Mouse (Mus musculus): ENCODE measurements around the gene Foxc1.
A peak's percentile ranks its signal among the peaks of the same experiment; 100 is the strongest.

Foxc1 gene

DNA sequence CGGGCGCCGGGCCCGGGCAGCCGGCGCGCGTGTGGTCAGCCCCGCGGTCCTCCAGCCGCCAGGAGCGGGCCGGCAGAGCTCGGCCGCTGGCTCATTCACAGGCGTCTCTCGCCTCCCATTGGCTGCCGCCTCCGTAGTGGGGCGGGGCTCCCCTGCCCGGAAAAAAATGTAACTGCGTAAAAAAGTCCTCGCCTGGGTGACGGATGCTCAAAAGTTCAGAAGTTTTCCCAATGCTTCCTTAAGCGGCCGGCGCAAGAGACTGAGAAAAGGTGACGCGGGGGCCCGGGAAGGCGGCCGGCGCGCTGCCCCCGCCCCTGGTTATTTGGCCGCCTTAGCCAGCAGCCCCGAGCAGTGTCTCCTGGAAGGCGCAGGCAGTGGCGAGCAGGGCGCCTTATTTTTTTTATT, at the start of gene Foxc1:
Foxc1 (plus strand) TSS at position 206 of the 405 bp plus-strand sequence.
- no peak for DNase-seq (ENCODE audit: extremely low read depth, low read depth)

- DNase-seq (ENCODE audit: extremely low read depth, low read depth), result no peak
These were observed 46.0 kb upstream of the Foxc1 start for GRCm38 (mm10) chr13:31760411-31760810.

- no peak for DNase-seq (ENCODE audit: extremely low read depth, low read depth)
These were observed 45.4 kb upstream of the Foxc1 start for GRCm38 (mm10) chr13:31761057-31761456.

- DNase-seq (ENCODE audit: extremely low read depth, low read depth), result no peak
These were observed 42.0 kb upstream of the Foxc1 start for GRCm38 (mm10) chr13:31764419-31764818.

DNA sequence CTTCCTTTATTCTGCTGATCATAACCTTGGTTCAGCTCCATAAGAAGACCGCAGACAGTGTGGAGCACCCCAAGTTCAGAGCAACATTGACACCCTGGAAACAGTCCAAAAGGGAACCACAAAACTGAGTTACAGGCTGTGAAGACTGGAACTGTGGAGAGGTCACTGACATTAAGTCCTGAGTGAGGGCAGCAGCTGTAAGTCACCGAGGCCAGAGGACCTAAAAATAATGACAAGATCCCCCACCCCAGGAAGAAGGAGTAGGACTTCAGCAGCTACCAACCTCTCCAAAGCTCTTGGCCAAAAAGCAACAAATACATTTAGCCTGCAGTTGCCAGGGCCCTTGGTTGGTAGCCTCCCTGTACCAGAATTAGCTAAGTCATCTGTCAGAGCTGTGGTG, 40.9 kb upstream of the Foxc1 start:
- DNase-seq (ENCODE audit: extremely low read depth, low read depth), result no peak

GRCm38 (mm10) chr13:31772882-31773281, 33.6 kb upstream of the Foxc1 start:
- no peak for DNase-seq (ENCODE audit: extremely low read depth, low read depth)

DNA sequence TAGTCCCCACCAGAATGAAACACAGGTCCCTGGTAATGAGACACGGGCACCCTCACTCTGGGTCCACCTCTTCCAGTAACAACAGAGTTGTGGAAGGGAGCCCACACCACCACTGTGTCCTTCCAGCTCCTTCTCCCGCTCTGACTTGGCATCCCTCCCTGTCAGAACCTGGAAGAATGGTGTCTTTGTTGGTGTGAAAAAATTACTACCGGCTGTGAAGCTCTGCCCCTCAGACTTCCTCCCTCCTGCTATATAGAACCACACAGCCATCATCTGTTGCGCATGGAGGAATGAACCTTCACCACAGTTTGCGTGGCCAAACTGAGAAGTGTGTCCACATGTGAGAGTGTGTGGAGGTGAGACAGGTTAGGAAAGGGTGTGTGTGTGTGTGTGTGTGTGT, 30.7 kb upstream of the Foxc1 start:
- no peak for DNase-seq (ENCODE audit: extremely low read depth, low read depth)

DNA sequence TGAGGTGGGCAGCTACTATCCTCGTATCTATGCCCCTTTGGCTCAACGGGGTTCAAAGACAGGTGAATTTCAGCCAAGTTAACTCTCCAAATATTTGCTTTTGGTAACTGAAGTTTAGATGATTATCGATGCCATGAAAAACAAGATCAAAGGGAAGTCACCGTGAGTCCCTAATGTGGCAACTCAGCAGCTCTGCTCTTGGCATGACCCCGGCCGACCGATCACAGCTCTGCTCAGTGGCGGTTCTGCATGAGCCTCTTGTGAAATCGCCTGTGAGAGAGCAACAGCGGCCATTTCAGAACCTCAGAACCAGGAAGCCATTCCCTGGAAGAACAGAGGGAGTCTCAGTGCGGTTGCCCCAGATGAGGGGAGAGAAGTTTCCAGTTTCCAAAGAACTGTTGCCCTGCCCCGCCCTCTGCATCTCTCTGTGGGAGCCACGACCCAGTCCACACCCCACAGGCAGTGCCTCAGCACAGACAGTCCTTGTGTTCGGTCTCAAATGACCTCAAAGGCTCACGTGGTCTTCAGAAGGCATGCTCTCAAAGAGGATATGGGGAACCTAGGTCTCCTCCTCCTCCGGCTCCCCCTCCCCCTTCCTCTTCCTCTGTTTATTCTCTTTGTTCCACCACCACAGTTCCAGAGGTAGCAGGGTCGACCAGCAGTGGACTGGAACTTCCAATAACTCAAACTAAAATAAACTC, 27.0 kb upstream of the Foxc1 start:
- DNase-seq (ENCODE audit: extremely low read depth, low read depth), result no peak

DNA sequence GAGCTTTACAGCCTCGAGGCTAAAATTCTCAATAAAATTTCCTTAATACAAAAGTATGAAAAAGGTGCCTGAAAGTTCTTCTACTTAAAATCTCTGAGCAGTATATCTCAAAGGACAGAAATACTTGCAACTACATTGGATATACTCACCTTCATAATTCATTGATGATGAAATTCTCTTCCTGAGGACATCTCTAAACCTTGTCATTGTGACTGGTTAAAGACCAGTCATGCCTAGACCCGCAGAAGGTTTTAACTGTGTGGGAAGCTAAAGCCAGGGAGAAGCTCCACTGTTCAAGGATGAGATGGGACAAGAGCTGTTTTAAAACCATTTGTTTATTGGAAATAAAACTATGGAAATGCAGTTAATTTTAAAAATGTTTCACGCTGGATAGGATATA, 26.1 kb upstream of the Foxc1 start:
- no peak for DNase-seq (ENCODE audit: extremely low read depth, low read depth)

DNA sequence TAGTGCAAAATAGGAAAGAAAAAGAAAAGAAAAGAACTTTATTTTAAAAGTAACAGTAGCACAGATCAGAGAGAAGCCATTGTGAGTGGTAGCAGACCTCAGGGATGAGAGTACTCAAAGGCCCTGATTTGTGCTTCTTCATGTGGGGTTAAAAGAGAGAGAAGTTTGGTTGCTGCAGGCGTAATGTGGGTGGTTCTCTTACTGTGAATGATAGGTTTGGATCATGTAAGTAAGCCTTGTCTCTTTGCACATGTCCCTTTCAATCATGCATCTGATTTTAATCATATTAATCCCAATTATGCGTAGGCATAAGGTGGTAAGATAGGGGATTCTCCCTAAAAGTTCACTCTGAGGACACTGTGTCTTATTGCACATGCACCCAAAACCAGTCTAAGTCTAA, 24.4 kb upstream of the Foxc1 start:
- no peak for DNase-seq (ENCODE audit: extremely low read depth, low read depth)

DNA sequence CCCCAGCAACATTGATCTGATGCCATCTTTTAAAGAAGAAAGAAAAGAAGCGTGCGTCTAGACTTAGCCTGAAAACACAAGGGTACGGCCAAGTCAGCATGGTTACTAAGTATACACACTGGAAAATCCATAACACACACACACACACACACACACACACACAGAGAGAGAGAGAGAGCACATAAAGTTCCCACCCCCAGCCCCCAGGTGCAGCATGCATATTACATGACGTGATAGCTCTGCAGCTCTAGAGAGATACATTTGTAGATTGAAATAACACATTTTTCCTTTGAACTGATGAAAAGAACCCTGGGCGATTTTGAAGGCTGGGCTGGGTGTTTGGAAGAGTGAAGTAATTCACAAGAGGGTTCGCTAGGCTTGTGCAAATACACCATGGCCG, 21.7 kb upstream of the Foxc1 start:
- no peak for DNase-seq (ENCODE audit: extremely low read depth, low read depth)

DNA sequence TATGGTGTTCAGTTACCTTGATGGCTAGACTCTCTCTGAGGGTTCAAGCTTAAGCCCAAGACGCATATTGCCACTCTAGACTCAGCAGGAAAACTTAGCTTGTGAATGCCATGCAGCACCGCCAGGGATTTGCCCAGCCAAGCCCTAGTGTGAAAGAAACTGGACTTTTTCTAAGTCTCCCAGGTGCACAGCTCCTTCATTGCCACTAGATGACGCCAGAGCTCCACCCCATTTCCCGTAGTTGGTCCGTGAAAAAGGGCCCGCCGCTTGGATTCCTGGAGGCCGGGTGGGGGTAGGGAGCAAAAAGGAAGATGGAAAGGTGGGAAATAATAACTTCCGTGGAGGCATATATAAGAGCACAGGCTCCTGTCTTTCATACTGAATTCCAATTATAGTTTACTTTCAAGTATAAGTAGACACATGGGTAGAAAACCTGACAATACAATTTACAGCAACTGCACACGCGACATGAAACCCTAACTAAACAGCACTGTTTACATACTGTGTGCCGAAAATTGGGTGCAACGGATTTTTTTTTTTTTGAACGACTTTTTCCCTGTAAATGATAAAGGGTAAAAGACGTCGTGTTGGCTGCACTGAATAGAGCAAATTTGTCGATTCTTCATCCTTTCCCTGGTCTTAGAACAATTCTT, 13.8 kb upstream of the Foxc1 start:
- DNase-seq (ENCODE audit: extremely low read depth, low read depth), result peak; percentile 22

DNA sequence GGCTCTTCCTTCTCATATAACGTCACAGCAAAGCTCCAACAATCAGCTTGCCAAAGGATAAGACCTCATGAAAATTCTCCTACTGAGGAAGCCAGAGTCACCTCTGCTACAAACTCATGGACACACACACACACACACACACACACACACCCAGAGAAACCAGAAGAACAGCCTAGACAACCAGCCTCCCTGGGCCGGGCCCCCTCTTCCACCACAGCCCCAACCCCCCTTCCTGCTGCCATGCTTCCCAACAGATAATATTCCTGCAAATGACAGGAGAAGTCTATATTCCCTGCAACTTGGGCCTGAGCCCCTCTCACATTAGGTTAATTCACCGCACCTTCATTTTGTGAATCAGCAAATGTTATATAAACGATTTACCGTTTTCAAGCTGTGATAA, 13.3 kb upstream of the Foxc1 start:
- DNase-seq (ENCODE audit: extremely low read depth, low read depth), result no peak

GRCm38 (mm10) chr13:31797346-31797745, 9.1 kb upstream of the Foxc1 start:
- no peak for DNase-seq (ENCODE audit: extremely low read depth, low read depth)

DNA sequence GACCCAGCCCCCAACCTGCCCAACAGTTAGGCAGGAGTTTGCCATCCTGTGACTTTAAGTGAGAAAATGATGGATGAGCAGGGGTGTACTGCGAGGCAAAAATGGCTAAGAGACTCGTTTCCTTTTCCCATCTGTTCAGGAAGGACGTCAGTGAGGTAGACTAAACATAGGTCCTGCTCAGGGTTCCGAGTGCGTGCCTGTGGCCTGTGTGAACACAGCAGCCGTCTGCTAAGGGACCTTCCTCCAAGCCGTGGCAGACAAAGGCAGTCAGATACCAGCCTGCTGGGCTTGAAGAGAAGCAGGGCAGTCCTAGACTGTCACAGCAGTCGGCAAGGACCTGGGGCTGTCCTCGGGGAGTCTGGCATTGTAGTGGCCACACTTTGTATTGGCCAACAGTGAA, 8.4 kb upstream of the Foxc1 start:
- DNase-seq (ENCODE audit: extremely low read depth, low read depth), result no peak

GRCm38 (mm10) chr13:31800581-31801576, 5.6 kb upstream of the Foxc1 start:
- no peak for DNase-seq (ENCODE audit: extremely low read depth, low read depth)

DNA sequence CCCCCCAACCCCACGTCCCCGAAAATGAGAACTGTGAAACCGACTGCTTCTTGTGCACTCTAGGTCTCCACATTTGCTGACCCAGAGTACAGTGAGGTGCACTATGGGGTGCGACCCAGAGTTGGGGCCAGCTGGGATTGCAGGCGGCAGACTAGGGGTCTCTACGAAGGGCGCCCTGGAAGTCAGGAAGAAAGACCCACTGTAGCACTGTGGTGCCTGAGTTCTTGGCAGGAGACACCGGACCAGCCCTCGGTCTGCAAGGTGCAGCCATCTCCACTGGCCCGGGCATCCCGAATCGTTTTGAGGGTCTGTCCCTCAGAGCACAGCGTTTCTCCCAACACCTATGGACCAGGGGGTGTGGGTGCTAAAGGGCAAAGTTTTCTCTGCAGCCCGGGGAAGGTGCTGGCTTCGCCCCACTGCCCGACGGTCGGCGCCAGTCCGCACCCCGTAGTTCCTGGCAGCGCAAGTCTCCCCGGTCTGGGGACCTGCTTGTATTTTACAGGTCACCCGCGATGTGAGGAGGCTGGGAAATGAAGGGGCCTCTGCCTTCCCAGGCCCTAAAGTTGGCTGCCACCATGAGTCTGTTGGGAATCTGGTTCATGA, 4.6 kb upstream of the Foxc1 start:
- DNase-seq (ENCODE audit: extremely low read depth, low read depth), result no peak

- no peak for DNase-seq (ENCODE audit: extremely low read depth, low read depth)
These were observed 4.0 kb upstream of the Foxc1 start for GRCm38 (mm10) chr13:31802447-31802846.

DNA sequence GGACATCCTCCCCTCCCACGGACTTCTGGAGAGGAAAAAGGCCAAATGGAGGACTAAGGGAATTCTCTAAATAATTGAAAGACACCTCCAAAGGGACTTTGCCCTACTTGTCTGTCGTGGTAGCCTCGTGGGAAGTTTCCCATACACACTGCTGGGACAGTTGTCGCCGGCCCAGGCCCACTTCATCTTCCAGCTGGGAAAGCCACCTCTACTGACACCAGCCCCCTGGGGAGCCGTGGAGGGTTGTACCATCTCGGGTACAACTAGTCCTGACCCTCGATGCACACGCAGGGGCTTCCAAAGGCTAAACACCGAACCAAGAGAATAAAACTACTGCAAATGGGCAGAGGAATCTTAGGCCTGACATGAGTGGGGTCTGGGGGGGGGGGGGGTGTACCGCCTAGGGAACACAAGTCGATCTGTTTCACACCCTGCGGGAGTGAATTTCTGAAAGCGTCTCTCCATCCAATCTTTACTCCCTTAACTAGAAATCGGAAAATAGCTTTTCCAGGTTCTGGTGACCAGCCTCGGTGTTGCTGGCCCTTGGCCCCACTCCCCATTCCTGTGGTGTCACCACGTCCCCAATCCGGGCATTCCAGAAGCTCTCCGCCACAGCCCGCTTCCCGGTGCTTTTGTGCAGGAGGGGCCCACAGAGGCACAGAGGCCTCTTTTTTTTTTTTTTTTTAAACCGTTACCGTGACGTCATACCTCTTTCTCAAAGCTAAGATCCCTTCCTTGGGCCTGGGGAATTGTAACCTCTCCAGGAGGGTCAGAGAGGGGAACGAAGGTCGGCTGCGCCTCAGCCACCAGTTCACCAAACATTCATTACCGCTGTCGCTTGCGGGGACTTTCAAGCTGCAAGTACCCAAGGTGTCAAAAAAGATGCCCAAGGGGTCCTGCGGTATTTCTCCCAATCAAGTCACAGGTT, 3.0 kb upstream of the Foxc1 start:
- no peak for DNase-seq (ENCODE audit: extremely low read depth, low read depth)

GRCm38 (mm10) chr13:31804571-31804970, 1.9 kb upstream of the Foxc1 start:
- DNase-seq (ENCODE audit: extremely low read depth, low read depth), result no peak

Measured in MEL-GATA-1-ER (cell line).